Mouse (Mus musculus) A20 (cell line): Measurements from ENCODE around the gene Lrch3.

Experiments used
- DNase-seq: peaks from one replicate; pipeline ENCODE4 v3.0.0-alpha.2; 2011; ENCODE audit warnings: low read depth, low spot score

Gene Lrch3

GRCm38 (mm10) chr16:32984631-32985030 lies 70.7 kb downstream of the Lrch3 start:
- no peak for DNase-seq

GRCm38 (mm10) chr16:32992158-32992557 lies 78.3 kb downstream of the Lrch3 start:
- no peak for DNase-seq

DNA sequence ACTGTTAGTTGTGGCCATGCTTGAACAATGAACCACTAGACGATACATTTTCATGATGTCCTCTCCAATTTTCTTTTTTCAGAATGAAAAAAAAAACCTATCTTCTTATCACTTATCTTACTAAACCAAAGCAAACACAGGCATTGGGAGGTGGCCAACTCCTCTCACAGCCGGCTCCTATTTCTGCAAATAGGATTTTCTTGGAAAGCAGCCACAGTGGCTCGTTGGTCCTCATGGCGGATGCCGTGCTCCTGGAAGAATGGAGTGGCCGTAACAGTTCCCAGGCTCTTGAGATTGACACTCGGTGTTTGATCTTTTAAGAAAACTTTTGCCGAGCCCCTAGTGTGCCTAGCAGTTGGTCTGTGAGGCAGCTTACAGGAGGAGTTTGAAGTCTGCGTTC lies 91.3 kb downstream of the Lrch3 start:
- DNase-seq, result no peak

DNA sequence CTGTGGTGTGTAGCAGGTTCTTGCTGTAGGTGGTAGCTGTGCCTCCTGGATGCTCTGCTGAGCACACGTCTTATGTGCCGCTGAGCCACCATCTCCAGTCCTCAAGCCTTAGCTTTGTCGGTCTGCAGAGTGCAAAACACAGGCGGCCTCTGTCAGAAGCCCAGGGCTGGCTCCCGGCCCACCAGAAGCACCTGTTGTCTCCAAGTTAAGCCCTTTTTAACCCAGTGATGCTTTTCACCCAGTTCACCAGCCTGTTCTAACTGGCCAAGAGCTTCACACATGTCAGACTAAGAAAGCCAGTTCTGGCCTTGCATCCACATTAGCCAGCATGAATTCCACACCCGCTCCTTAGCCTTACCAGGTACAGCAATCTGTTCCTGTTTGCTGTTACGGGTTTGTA lies 93.0 kb downstream of the Lrch3 start:
- DNase-seq, result no peak

DNA sequence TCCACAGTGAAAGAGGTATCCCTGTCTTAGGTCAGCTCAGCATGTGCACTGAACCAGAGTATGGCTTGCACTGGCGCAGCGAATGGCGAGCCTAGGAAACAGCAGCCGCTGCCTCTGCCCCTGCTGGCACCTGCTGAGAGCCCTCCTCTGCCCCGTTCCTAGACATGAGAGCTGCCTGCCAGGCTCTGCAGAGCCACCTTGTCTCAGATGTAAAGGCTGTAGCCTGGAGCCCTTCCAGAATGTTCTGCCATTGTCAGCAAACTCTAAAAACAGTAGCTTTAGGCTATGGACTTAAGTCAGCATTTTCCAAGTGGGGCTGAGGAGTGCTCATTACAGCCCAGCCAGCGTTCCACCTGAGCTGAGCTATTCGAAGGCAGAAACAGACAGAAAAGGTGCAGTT lies 93.5 kb downstream of the Lrch3 start:
- DNase-seq, result no peak

DNA sequence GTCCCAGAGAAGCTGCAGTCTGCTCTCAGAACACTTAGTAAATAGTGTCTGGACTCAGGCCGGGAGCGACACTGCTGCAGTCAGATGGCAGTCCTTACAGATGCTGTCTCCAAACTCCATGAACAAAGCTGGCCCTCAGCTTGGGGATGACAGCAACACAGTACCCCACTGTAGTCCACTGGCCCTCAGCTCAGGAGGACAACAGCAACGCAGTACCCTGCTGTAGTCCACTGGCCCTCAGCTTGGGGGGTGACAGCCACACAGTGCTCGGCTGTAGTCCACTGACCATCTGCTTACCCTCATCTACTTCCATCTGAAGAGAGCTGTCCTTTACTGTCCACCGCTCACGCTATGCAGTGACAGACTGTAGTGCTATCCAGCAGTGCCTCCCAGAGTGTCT lies 96.3 kb downstream of the Lrch3 start:
- no peak for DNase-seq

DNA sequence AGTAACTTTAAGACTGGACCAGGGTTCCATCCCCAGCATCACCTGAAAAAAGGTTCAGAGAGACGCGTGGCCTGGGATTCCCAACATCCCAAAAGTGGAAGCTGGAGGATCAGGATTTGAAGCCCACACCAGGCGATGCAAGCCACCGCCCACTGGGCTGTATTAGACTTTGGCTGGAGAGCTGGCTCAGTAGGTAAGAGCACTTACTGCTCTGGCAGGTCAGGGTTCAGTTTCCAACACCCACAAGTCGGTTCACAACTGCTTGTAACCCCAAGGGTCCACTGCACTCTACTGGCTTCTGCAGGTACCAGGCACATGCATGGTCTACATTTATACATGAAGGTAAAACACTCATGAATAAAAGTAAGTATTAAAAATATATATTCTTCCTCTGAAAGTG lies 99.9 kb downstream of the Lrch3 start:
- DNase-seq, result no peak

- DNase-seq, result no peak
Measured at GRCm38 (mm10) chr16:33014921-33015320, 101.0 kb downstream of the Lrch3 start.

- no peak for DNase-seq
Measured at GRCm38 (mm10) chr16:33015396-33015907, 101.6 kb downstream of the Lrch3 start.

DNA sequence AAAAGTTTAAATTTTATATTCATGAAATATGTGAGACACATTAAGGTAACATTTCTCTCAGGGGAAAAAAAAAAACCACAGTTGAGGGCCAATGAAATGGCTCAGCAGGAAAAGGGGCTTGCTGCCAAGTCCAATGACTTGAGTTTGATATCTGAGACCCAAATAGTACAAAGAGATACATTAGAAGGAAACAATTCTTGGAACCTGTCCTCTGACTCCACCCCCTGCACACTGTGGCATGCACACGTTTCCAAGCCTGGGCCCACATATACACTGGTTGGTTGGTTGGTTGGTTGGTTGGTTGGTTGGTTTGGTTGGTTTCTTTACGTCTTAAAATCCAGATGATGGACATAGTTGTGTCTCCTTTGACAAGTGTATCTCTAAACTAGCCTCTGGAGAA lies 102.1 kb downstream of the Lrch3 start:
- no peak for DNase-seq

GRCm38 (mm10) chr16:33017677-33018349 lies 103.9 kb downstream of the Lrch3 start:
- DNase-seq, result peak; percentile 26

- no peak for DNase-seq
Measured at GRCm38 (mm10) chr16:33019117-33019770, 105.3 kb downstream of the Lrch3 start.

GRCm38 (mm10) chr16:33021381-33021780 lies 107.5 kb downstream of the Lrch3 start:
- DNase-seq, result no peak

GRCm38 (mm10) chr16:33023750-33024149 lies 109.8 kb downstream of the Lrch3 start:
- peak; percentile 87 for DNase-seq

GRCm38 (mm10) chr16:33024456-33025104 lies 110.7 kb downstream of the Lrch3 start:
- peak; percentile 57 for DNase-seq

GRCm38 (mm10) chr16:33026357-33026756 lies 112.5 kb downstream of the Lrch3 start:
- no peak for DNase-seq

DNA sequence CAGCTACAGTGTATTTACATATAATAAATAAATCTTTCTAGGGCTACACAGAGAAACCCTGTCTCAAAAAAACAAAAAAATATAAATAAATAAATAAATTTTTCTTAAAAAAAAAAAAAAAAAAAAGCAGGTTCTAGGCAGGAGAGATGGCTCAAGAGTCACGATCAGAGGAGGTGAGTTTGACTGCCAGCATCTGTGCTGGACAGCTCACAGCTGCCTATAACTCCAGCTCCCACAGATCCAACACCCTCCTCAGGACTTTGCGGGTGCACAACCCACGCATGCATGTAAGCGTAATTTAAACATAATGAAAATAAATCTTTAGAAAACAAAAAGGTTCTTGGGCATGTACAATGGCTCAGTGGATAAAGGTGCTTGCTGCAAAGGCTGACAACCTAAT lies 122.1 kb downstream of the Lrch3 start:
- no peak for DNase-seq

- DNase-seq, result peak; percentile 16
Measured at GRCm38 (mm10) chr16:33042682-33043081, 128.8 kb downstream of the Lrch3 start.

DNA sequence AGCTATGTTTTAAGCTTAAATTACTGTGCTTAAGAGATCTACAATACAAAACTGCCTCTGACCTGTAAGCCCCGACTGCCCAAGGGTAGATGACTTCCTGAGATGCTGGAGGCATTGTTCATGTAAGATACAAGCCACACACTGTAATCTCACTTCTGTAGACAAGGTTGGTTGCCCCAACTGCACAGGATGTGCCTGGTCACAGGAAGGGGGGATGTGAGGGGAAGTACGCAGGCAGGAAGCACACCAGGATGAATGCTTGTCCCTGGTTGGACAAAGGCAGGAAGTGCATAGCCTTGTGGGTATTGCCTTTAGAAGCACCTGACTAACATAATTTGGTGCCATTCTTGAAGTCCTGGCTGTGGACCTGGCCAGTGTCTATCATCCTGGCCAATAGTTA lies 129.4 kb downstream of the Lrch3 start:
- peak; percentile 72 for DNase-seq

GRCm38 (mm10) chr16:33048004-33048403 lies 134.1 kb downstream of the Lrch3 start:
- no peak for DNase-seq

DNA sequence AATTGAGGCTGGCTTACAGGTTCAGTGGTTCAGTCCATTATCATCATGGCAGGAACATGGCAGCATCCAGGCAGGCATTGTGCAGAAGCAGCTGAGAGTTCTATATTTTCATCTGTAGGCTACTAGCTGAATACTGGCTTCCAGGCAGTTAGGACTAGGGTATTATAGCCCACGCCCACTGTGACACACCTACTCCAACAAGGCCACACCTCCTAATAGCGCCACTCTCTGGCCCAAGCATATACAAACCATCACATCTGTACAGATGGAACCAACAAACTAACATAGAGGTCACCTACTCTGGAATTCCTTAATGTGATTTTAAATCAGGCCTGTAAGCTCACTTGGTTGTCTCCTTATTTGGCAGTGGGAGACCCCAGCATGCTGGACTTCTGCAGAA lies 134.8 kb downstream of the Lrch3 start:
- DNase-seq, result no peak

DNA sequence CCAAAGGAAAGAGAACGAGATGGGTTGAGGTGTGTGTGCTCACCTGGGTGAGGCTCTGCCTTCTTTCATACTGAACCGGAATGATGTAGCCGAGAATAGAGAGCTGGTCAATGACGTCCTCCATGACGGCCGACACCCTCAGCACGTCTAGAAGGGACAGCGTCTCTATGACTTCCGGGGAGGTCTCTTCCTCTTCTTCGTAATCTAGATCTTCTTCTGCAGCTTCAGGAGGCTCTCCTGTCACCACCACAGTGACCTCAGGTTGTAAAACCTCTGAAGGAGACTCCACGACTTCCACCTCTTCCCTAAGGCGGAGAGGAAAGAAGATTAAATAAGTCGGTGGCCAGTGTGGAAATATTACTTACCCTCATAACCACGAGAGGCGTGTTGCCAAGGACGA lies 135.9 kb downstream of the Lrch3 start:
- no peak for DNase-seq

DNA sequence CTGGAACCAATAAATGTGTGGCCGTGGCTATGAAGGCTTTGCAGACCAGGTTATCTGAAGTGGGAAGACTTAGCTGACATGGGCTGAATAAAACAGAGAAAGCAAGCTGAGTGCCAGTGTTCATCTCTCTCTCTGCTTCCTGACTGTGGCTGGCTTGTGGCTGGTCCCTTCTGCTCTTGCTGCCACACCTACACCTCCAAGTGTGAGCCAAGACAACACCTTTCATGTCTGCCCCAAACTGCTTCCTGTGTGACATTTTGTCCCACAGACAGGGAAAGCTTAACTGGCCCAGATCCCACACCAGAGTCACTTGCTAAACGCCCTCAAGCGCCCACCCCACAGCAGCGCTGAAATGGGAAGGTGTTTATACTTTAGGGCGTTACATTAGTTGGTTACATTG lies 139.2 kb downstream of the Lrch3 start:
- no peak for DNase-seq
